Mouse (Mus musculus) heart, adult 2 months (tissue): ENCODE measurements at regions not wholly inside any gene's neighbourhood (a gene's known extent, or its start where the extent isn't known, plus 50 kb on each side); places are given as distances from the start of the nearest gene placed in this dataset.

Experiments used
- DNase-seq, 2 experiments: peaks; one replicate each; pipeline ENCODE4 v3.0.0; 2021
- H3K27ac ChIP-seq: fragments of 200-600 bp; 2 replicates; pipeline ENCODE4 v1.8.1; 2022
- H3K27me3 ChIP-seq: fragments of 200-500 bp; 2 replicates; pipeline ENCODE4 v1.6.1; 2012; ENCODE audit warnings: mild to moderate bottlenecking, low read length, inconsistent platforms, mixed read lengths; ENCODE audit not compliant: control insufficient read depth, insufficient read depth
- H3K36me3 ChIP-seq: fragments of 200-500 bp; 2 replicates; pipeline ENCODE4 v1.6.1; 2012; ENCODE audit warnings: low read length, inconsistent platforms; ENCODE audit not compliant: control insufficient read depth, insufficient read depth
- H3K4me1 ChIP-seq: fragments of 200-500 bp; 2 replicates; pipeline ENCODE4 v1.6.1; 2011; ENCODE audit warnings: low read length; ENCODE audit not compliant: control insufficient read depth, insufficient read depth
- H3K4me3 ChIP-seq: fragments of 200-600 bp; 2 replicates; pipeline ENCODE4 v1.8.1; 2022
- H3K79me2 ChIP-seq: fragments of 200-500 bp; replicated peaks from 2 replicates; pipeline ENCODE4 v1.6.1; 2012; ENCODE audit warnings: mild to moderate bottlenecking, inconsistent platforms, low read length, moderate library complexity, mixed read lengths; ENCODE audit not compliant: control insufficient read depth, insufficient read depth
- H3K9ac ChIP-seq: fragments of 200-500 bp; 2 replicates; pipeline ENCODE4 v1.6.1; 2012; ENCODE audit warnings: low read depth, mild to moderate bottlenecking, control low read depth, inconsistent platforms, low read length, mixed read lengths
- CTCF ChIP-seq: fragments of 200-600 bp; IDR thresholded peaks from 2 replicates; pipeline ENCODE4 v1.8.1; 2022; ENCODE audit warnings: antibody characterized with exemption, mild to moderate bottlenecking, moderate library complexity
- EP300 ChIP-seq: fragments of 200-500 bp; IDR thresholded peaks from 2 replicates; pipeline ENCODE4 v1.6.1; 2011; ENCODE audit warnings: low read depth, low read length, control low read depth; ENCODE audit not compliant: insufficient read depth
- POLR2A ChIP-seq: fragments of 200-500 bp; IDR thresholded peaks from 2 replicates; pipeline ENCODE4 v1.6.1; 2011; ENCODE audit warnings: mild to moderate bottlenecking, low read depth, low read length, control low read depth; ENCODE audit not compliant: insufficient read depth
- WGBS: fragments of 180-500 bp; shearing (Covaris S2); methylation state at CpG from one replicate; pipeline ENCODE4 v1.1.7; 2018; 5-methylcytosine and 5-hydroxymethylcytosine counted together
- intact Hi-C: fragments of 180-260 bp; cut with DNase I; formaldehyde crosslinking; loops from one replicate; pipeline ENCODE4 v1.15.1; 2025

DNA sequence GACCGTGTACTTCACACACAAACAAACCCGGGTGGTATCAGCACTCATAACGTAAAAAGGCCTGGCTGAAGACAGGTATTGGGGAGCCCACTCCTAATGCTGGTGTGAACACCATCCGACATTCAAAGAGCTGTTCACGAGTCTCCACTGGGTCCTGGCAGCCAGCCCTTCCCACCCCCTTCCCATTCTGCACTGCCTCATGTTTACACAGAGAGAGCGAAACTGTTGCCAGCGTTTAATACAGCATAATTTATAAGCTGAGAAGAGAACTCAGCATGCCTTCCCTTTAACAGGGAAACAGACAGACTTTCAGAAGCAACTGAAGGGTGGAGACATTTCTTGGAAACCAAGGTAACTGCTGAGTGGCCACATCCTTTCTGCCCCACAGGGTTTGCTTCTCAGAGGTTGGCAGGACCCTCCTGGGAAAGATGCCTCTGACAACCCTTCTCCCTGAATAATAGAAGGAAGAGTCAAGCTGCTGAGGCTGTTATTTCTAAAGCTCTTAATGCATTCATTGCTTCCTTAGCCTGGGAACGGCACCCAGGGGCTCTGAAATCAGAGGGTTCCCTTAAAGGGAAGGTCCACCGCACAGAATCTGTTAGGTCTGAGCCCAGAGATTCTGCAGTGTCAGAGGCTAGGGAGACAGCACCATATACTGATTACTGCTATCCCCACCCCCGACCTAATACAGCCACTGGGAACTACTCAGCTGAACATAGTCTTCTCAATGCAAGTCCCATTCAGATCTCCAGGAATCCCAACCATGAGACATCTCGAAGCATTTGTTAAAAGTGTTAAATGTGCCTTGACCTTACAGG, 412.4 kb upstream of the Id4 start:
- H3K9ac ChIP-seq, result no peak overlapping the region
- no peak for DNase-seq
- H3K4me1 ChIP-seq, result no peaks in the 10 kb centered on the region
- no peak overlapping the region for H3K4me3 ChIP-seq
- no peaks in the 10 kb centered on the region for H3K36me3 ChIP-seq
- H3K79me2 ChIP-seq, result no peaks in the 10 kb centered on the region
- H3K27ac ChIP-seq, result no peak overlapping the region
- intact Hi-C loops, result no loop called here
- no peaks in the 10 kb centered on the region for H3K27me3 ChIP-seq
- TF ChIP-seq POLR2A (no peak), EP300 (no peak), CTCF (no peak)
- 51% methylated on average over 11 of the region's 11 CpGs for WGBS

DNA sequence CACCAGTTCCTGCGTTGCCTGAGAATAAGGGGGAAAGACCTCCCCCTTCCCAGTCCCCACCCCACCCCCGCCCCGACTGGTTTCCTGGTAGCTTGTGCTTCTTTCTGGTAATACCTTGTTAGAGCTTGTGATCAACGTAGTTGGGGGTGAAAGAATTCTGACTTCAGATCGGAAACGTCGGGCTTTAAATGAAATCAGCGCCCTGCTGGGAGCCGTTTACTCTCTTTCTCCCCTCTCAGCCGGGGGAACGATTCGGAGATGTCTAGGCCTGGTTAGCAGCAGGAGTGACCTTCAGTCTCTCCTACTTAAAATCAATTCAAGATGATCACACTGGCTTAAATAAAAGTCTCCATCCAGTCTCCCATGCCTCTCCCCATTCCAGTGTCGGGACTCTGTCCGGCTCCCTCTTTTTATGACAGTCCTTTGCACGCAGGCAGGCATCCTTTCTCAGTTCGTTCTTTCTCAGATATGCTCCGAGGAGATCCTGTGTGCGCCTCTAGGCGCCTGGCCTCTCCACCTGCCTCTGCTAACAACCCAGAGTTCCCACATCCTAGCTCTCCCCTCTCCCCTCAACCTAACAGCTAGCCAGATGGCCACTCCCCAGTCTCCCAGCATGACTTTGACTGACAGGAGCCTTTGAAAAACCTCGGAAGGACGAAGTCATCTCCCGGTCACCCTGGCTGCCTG, 405.5 kb upstream of the Id4 start:
- Histone ChIP-seq H3K9ac (no peak overlapping the region), H3K4me3 (no peak overlapping the region), H3K36me3 (no peaks in the 10 kb centered on the region), H3K79me2 (no peaks in the 10 kb centered on the region), H3K4me1 (no peaks in the 10 kb centered on the region), H3K27ac (no peak overlapping the region), H3K27me3 (no peaks in the 10 kb centered on the region)
- intact Hi-C loops, result no loop called here
- 18% methylated on average over 22 of the region's 22 CpGs for WGBS
- no peak for TF ChIP-seq POLR2A
- TF ChIP-seq CTCF, result no peak
- TF ChIP-seq EP300, result no peak
- no peak for DNase-seq

DNA sequence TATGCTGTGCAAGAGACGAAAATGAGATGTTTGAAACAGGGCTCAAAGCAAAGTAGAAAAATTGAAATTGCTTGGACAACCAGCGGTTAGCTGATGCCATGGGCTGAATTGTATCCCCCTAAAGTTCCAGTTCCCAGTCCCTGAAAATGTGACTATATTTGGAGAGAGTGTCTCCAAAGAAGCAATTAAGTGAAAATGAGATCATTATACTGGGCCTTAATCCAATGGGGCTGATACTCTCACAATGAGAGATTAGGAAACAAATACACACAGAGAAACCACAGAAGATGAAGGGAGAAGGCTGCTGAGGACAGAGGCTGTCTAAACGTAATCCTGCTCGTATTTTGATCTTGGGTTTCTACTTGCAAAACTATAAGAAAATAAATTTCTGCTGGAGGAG, 402.1 kb upstream of the Id4 start:
- Histone ChIP-seq H3K4me3 (no peak overlapping the region), H3K4me1 (no peaks in the 10 kb centered on the region), H3K27me3 (no peaks in the 10 kb centered on the region), H3K36me3 (no peaks in the 10 kb centered on the region), H3K27ac (no peak overlapping the region), H3K79me2 (no peaks in the 10 kb centered on the region), H3K9ac (no peak overlapping the region)
- intact Hi-C loops, result no loop called here
- TF ChIP-seq POLR2A (no peak), EP300 (no peak), CTCF (no peak)
- 75% methylated on average over 4 of the region's 4 CpGs for WGBS
- no peak for DNase-seq

- no peak for TF ChIP-seq POLR2A
- TF ChIP-seq EP300, result no peak
- no peak for TF ChIP-seq CTCF
- Histone ChIP-seq H3K36me3 (no peaks in the 10 kb centered on the region), H3K4me1 (no peaks in the 10 kb centered on the region), H3K27me3 (no peaks in the 10 kb centered on the region), H3K4me3 (no peak overlapping the region), H3K79me2 (no peaks in the 10 kb centered on the region), H3K27ac (no peak overlapping the region), H3K9ac (no peak overlapping the region)
- intact Hi-C loops, result no loop called here
- DNase-seq, result no peak
- 72% methylated on average over 8 of the region's 8 CpGs for WGBS
Observed at GRCm38 (mm10) chr13:47860316-47860715, 400.7 kb upstream of the Id4 start.

GRCm38 (mm10) chr13:47862896-47863295, 398.1 kb upstream of the Id4 start:
- 51% methylated on average over 3 of the region's 3 CpGs for WGBS

DNA sequence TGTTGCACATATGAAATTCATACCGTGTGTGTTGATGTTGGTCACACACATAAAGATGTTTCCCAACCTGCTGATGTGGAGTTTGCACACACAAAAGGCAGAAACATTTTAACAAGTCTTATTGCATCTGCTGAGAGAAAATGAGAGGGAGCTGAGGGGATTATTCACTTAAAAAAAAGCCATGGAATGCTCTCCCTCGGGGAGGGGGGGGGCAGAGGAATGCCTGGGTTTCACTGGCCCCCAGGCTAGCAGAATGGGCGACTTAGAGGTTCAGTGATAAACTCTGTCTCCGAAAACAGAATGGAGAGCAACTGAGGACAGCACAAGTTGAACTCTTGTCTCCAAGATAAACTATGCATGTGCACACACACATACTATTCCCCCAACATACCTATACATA, 392.4 kb upstream of the Id4 start:
- 42% methylated on average over 4 of the region's 4 CpGs for WGBS
- TF ChIP-seq CTCF (no peak), EP300 (no peak), POLR2A (no peak)
- no peak overlapping the region for H3K27ac ChIP-seq
- H3K4me1 ChIP-seq, result no peaks in the 10 kb centered on the region; the same call in 1 of the 2 replicates
- no peak overlapping the region for H3K9ac ChIP-seq
- no peaks in the 10 kb centered on the region for H3K36me3 ChIP-seq
- no peak for DNase-seq
- H3K79me2 ChIP-seq, result no peaks in the 10 kb centered on the region
- no peaks in the 10 kb centered on the region for H3K27me3 ChIP-seq
- H3K4me3 ChIP-seq, result no peak overlapping the region
- intact Hi-C loops, result no loop called here

More at GRCm38 (mm10) chr13:47862896-47863295, 398.1 kb upstream of the Id4 start:
- no peak overlapping the region for H3K4me3 ChIP-seq
- TF ChIP-seq CTCF (no peak), EP300 (no peak), POLR2A (no peak)
- H3K36me3 ChIP-seq, result no peaks in the 10 kb centered on the region
- no peaks in the 10 kb centered on the region for H3K27me3 ChIP-seq
- no peaks in the 10 kb centered on the region for H3K79me2 ChIP-seq
- H3K9ac ChIP-seq, result no peak overlapping the region
- intact Hi-C loops, result no loop called here
- no peak overlapping the region for H3K27ac ChIP-seq
- no peak for DNase-seq
- H3K4me1 ChIP-seq, result no peaks in the 10 kb centered on the region
